Comparison of ENCODE assay signal across 8 mouse cellular contexts in the genomic region with DNA sequence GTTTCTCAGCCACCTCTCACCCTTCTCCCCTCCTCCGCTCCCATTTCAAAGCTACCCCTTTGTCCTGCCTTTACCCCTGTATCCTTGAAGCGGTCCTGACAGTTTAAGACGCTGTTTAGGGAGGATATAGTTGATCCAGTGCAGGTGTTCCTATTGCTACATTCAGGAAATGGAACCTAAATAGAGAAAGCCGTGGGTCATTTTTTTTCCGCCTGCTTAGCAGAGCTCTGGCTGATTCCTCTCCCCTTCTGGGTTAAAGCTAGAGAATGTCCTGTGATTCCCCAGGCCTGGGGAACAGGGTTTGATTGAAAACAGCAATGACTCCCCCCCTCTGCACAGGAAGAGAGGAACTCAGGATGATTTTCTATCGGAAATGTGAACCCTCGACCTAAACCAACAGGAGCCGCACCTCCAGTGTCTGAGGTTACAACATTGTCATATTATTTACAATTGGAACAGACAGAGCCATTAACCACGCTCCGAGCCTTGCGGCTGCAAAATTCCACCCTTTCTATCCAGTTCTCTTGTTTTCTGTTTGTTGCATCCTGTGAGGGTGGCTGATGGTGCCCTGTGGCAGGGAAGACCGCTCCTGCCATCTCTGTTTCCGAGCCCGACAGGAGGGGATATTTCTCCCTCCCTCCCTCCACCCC.
DNase-seq lines count a peak whose midpoint lies in the region; ATAC-seq lines count a peak whose summit lies in the region.

No protein-coding gene starts in this region.

- intact Hi-C loops in heart, postnatal 36 days (cut with DNase I) = loop anchor here (10.0 kb wide), 1 partner anchor 92 kb away; no protein-coding TSS in a partner anchor
- intact Hi-C loops in left cerebral cortex, postnatal 14 days (cut with DNase I) = loop anchor here (10.0 kb wide), 1 partner anchor 92 kb away; no protein-coding TSS in a partner anchor

- peak overlapping the region; percentile 39 for H3K4me3 ChIP-seq in heart, embryonic 15.5 days

- H3K9me3 ChIP-seq in heart, embryonic 15.5 days (replicated peaks) = no peaks in the 10 kb centered on the region

- WGBS in heart, embryonic 15.5 days = 21% methylated on average over 14 of the region's 14 CpGs

- H3K27ac ChIP-seq in heart, embryonic 15.5 days = no peak overlapping the region

- no peaks in the 10 kb centered on the region for H3K27me3 ChIP-seq in heart, embryonic 15.5 days

- H3K36me3 ChIP-seq in heart, embryonic 15.5 days = no peaks in the 10 kb centered on the region

- H3K4me2 ChIP-seq in heart, embryonic 15.5 days = peak overlapping the region; percentile 64

- peaks cover 12% of the 10 kb centered on the region for H3K4me1 ChIP-seq in heart, embryonic 15.5 days (replicated peaks)

- H3K9ac ChIP-seq in heart, embryonic 15.5 days = no peak overlapping the region

- DNase-seq in heart, postnatal 36 days = no peak
- peak; percentile 67 to 68 for DNase-seq in cerebellum, postnatal 10 days
- DNase-seq in mesoderm, embryonic 11.5 days (ENCODE audit: low read depth, low spot score) = peak; percentile 66
- no peak for DNase-seq in spleen, postnatal 36 days (ENCODE audit: low spot score in 2 of 2)
- no peak for DNase-seq in left cerebral cortex, postnatal 14 days (ENCODE audit: low spot score in 2 of 2)

- ATAC-seq in heart, embryonic 15.5 days (replicated peaks; ENCODE audit: insufficient number of reproducible peaks, insufficient read depth, low FRiP score, low read depth) = no peak
- ATAC-seq in hematopoietic stem cell, adult 5-6 weeks (replicated peaks in 1 of 2; ENCODE audit: insufficient read depth in 1 of 2, low FRiP score in 2 of 2, low TSS enrichment in 1 of 2, low read depth in 1 of 2, poor library complexity in 2 of 2, severe bottlenecking in 2 of 2) = 0 out of 4 replicates have a peak, but pooled peaks have one; percentile 8 to 32
- no peak for ATAC-seq in inflammation-experienced regulatory T-cells, adult 6 months

Comparison
In these comparisons a context has a peak if more than half of its experiments do, and no peak if none do; other contexts are left out.
1. ATAC-seq: peak in hematopoietic stem cell, adult 5-6 weeks (2 of 2); none in heart, embryonic 15.5 days (single experiment) and inflammation-experienced regulatory T-cells, adult 6 months (single experiment).
2. DNase-seq: peak in cerebellum, postnatal 10 days (2 of 2) and mesoderm, embryonic 11.5 days (single experiment); none in heart, postnatal 36 days (0 of 2), spleen, postnatal 36 days (0 of 2) and left cerebral cortex, postnatal 14 days (0 of 2).